Mouse (Mus musculus) E14TG2a.4 (cell line): ENCODE data around the gene Tfb2m.

Experiments used
- CTCF ChIP-seq: conservative IDR thresholded peaks from 2 replicates; pipeline ENCODE4 v1.5.1; 2014; ENCODE audit warnings: low read length
- POU5F1 ChIP-seq: IDR thresholded peaks from 2 replicates; pipeline ENCODE4 v1.6.1; 2014; ENCODE audit warnings: low read length, borderline replicate concordance

- TF ChIP-seq CTCF (no peak), POU5F1 (no peak)
Measured at GRCm38 (mm10) chr1:179485784-179486540, 60.1 kb downstream of the Tfb2m start.
